Mouse (Mus musculus): ENCODE results near the gene Bcar3. TPM values are rescaled to one million over a fixed set of nuclear protein-coding genes. Genes with fewer than 3 reads are reported as not detected.
A peak's percentile ranks its signal among the peaks of the same experiment; 100 is the strongest.

The Bcar3 gene
- total and polyA plus RNA-seq, 3 experiments: not detected

- TF ChIP-seq GATA1 (IDR thresholded peaks at IDR 0.05; ENCODE audit: low read depth, low read length) (peak; percentile 73), MAZ (IDR thresholded peaks at IDR 0.05; ENCODE audit: low read depth, low read length) (no peak), TCF12 (IDR thresholded peaks at IDR 0.05; ENCODE audit: low read depth, low read length) (peak; percentile 69), POLR2AphosphoS5 (IDR thresholded peaks at IDR 0.05; ENCODE audit: borderline replicate concordance, low read depth, low read length) (no peak), EP300 (IDR thresholded peaks at IDR 0.05; ENCODE audit: low read depth in 1 of 2, low read length in 2 of 2) (peak; percentile 62 to 70), ETS1 (IDR thresholded peaks at IDR 0.05; ENCODE audit: low read depth, low read length) (peak; percentile 39; the same call in 1 of the 2 replicates), RCOR1 (IDR thresholded peaks at IDR 0.05; ENCODE audit: low read depth, low read length) (no peak), SIN3A (IDR thresholded peaks at IDR 0.05; ENCODE audit: low read length) (peak; percentile 85), MXI1 (IDR thresholded peaks at IDR 0.05; ENCODE audit: low read depth, low read length) (peak; percentile 62; the same call in 1 of the 2 replicates), GABPA (IDR thresholded peaks at IDR 0.05; ENCODE audit: low read depth, low read length) (no peak), TBP (IDR thresholded peaks at IDR 0.05; ENCODE audit: low read depth, low read length) (0 out of 2 replicates have a peak, but pooled peaks have one; percentile 4), CHD1 (IDR thresholded peaks at IDR 0.05; ENCODE audit: low read depth, low read length) (peak; percentile 70; the same call in 1 of the 2 replicates), TAL1 (IDR thresholded peaks at IDR 0.05; ENCODE audit: low read length) (peak; percentile 75), POLR2A (IDR thresholded peaks at IDR 0.05; ENCODE audit: control insufficient read depth in 1 of 2, insufficient read depth in 1 of 2, low read depth in 1 of 2, low read length in 2 of 2, poor library complexity in 1 of 2) (no peak; a peak in 1 of 4 replicates)
- H3K4me3 ChIP-seq (ENCODE audit: control insufficient read depth in 1 of 2, insufficient read depth in 1 of 2, low read depth in 2 of 2, low read length in 2 of 2): peak overlapping the region; percentile 79 to 99
- H3K27ac ChIP-seq (ENCODE audit: control insufficient read depth, low read depth, low read length): peak overlapping the region; percentile 70
- peaks cover 12 to 30% of the 10 kb centered on the region in 2 experiments for H3K4me1 ChIP-seq (ENCODE audit: control insufficient read depth in 1 of 2, insufficient read depth in 2 of 2, low read length in 2 of 2)
- peak overlapping the region; percentile 89 for H3K9ac ChIP-seq (ENCODE audit: control insufficient read depth, low read depth, low read length, poor library complexity, severe bottlenecking)
- H3K79me2 ChIP-seq (ENCODE audit: control insufficient read depth, insufficient read depth, low read length, poor library complexity): peaks cover 58% of the 10 kb centered on the region
- no peaks in the 10 kb centered on the region for H3K9me3 ChIP-seq (replicated peaks; ENCODE audit: insufficient read depth, low read length)
- peaks cover 6 to 44% of the 10 kb centered on the region in 2 experiments for H3K36me3 ChIP-seq (ENCODE audit: control insufficient read depth in 1 of 2, insufficient read depth in 2 of 2, low read length in 2 of 2)
- peak; percentile 73 for DNase-seq (ENCODE audit: low read depth, low spot score)
- H3K27me3 ChIP-seq (ENCODE audit: control insufficient read depth in 1 of 2, insufficient read depth in 2 of 2, low read length in 2 of 2): no peaks in the 10 kb centered on the region
Observed at GRCm38 (mm10) chr3:122246986-122247767, 46.8 kb upstream of the Bcar3 start.

DNA sequence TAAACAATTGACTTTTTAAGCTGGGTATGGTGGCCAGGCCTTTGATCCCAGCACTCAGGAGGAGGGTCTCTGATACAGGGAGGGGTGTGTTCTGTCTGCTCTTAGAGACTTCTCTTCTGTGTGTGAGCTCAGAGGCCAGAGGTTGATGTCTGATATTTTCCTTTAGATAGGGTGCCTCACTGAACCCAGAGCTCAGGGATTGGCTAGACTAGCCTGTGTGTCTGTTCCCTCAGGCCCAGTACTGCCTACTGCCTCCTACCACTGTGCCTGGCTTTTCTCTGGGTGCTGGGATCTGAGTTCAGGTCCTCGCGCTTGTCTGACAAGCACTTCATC is 46.2 kb upstream of the Bcar3 start:
- TF ChIP-seq ZMIZ1 (IDR thresholded peaks at IDR 0.05; ENCODE audit: low read depth, low read length) (0 out of 2 replicates have a peak, but pooled peaks have one; percentile 42), ZC3H11A (IDR thresholded peaks at IDR 0.05; ENCODE audit: low read depth, low read length) (no peak), ETS1 (IDR thresholded peaks at IDR 0.05; ENCODE audit: low read depth, low read length) (0 out of 2 replicates have a peak, but pooled peaks have one; percentile 19), TCF12 (IDR thresholded peaks at IDR 0.05; ENCODE audit: low read depth, low read length) (peak; percentile 29; the same call in 1 of the 2 replicates), CHD1 (IDR thresholded peaks at IDR 0.05; ENCODE audit: low read depth, low read length) (peak; percentile 77), POLR2A (IDR thresholded peaks at IDR 0.05; ENCODE audit: control insufficient read depth in 1 of 2, insufficient read depth in 1 of 2, low read depth in 1 of 2, low read length in 2 of 2, poor library complexity in 1 of 2) (peak in 1 of 2 experiments; percentile 64; a peak in 2 of 4 replicates), ELF1 (IDR thresholded peaks at IDR 0.05; ENCODE audit: low read depth, low read length) (no peak), NELFE (IDR thresholded peaks at IDR 0.05; ENCODE audit: low read depth, low read length) (peak; percentile 53), TBP (IDR thresholded peaks at IDR 0.05; ENCODE audit: low read depth, low read length) (peak; percentile 50; the same call in 1 of the 2 replicates), HCFC1 (IDR thresholded peaks at IDR 0.05; ENCODE audit: low read depth, low read length) (peak; percentile 36; the same call in 1 of the 2 replicates), GATA1 (IDR thresholded peaks at IDR 0.05; ENCODE audit: low read depth, low read length) (no peak), MAFK (IDR thresholded peaks at IDR 0.05; ENCODE audit: borderline replicate concordance, low read depth, low read length) (no peak)
- peak; percentile 83 for DNase-seq (ENCODE audit: low read depth, low spot score)
- Histone ChIP-seq H3K9me3 (replicated peaks; ENCODE audit: insufficient read depth, low read length) (no peaks in the 10 kb centered on the region), H3K27ac (ENCODE audit: control insufficient read depth, low read depth, low read length) (peak overlapping the region; percentile 70), H3K4me1 (ENCODE audit: control insufficient read depth in 1 of 2, insufficient read depth in 2 of 2, low read length in 2 of 2) (peaks cover 13 to 30% of the 10 kb centered on the region in 2 experiments), H3K4me3 (ENCODE audit: control insufficient read depth in 1 of 2, insufficient read depth in 1 of 2, low read depth in 2 of 2, low read length in 2 of 2) (peak overlapping the region; percentile 79 to 99), H3K27me3 (ENCODE audit: control insufficient read depth in 1 of 2, insufficient read depth in 2 of 2, low read length in 2 of 2) (no peaks in the 10 kb centered on the region), H3K9ac (ENCODE audit: control insufficient read depth, low read depth, low read length, poor library complexity, severe bottlenecking) (peak overlapping the region; percentile 89), H3K36me3 (ENCODE audit: control insufficient read depth in 1 of 2, insufficient read depth in 2 of 2, low read length in 2 of 2) (peaks cover 8 to 48% of the 10 kb centered on the region in 2 experiments), H3K79me2 (ENCODE audit: control insufficient read depth, insufficient read depth, low read length, poor library complexity) (peaks cover 62% of the 10 kb centered on the region)

Measured in MEL (cell line).